Mouse (Mus musculus): ENCODE results near the gene Skap2. TPM values are rescaled to one million over a fixed set of nuclear protein-coding genes. Genes with fewer than 3 reads are reported as not detected.

The Skap2 gene
- polyA plus RNA-seq, 1 experiment from 2014 or later: 10.2 TPM

DNA sequence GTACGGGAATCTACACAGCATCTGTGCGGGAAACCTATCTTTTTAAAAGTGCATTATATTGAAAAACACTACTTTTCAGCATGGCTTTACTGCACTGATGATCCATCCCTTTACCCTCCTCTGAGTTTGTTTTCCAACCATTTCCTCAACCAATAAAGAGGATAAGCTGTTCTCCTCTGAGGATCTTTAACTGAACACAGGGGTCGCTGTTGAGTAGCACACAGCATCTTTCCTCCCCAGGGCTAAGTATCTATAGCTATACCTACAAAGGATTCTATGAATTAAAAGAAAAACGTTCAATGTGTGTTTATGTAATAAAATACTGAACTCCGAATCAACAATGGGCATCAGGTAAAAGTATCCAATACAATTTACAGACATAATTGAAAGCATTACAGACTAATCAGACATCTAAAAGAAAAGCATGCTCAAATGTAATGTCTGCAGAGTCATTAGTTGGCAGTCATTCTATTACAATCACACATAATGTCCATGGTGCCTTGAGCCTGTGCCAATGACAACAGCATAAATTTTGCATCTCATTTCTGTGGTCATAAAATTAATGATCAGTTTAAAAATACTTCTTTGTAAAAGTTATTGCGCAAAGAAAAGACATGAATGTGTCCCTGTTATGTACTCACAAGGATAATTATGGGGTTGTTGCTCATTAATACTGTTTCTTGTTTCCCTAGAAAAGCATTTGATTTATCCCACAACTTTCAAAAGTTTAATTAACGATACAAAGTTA, 13.8 kb downstream of the Skap2 start:
- H3K27ac ChIP-seq (replicated peaks): no peak overlapping the region
- no peaks in the 10 kb centered on the region for H3K9me3 ChIP-seq (replicated peaks)
- no peak overlapping the region for H3K4me3 ChIP-seq
- 56% methylated on average over 7 of the region's 7 CpGs for WGBS
- no peaks in the 10 kb centered on the region for H3K36me3 ChIP-seq
- DNase-seq (ENCODE audit: low spot score): no peak
- no peaks in the 10 kb centered on the region for H3K4me1 ChIP-seq
- peaks cover 66% of the 10 kb centered on the region for H3K27me3 ChIP-seq (ENCODE audit: low read depth, poor library complexity, severe bottlenecking)

DNA sequence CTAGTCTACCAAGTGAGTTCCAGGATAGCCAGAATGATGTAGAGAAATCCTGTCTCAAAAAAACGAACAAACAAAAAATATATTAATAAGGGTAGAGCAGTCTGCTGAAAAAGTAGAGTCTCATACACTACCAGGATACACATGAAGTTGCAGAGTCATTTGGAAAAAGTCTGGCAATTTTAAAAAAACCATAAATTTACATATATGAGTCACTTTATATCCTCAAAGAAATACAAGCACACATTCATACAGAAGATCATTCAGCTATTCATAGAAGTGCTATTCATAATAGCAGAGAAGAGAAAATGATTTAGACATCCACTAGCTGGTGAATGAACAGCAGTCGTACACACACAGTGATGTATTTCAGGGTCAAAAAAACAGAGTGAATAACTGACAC, 24.4 kb downstream of the Skap2 start:
- Histone ChIP-seq H3K4me3 (no peak overlapping the region), H3K4me1 (no peaks in the 10 kb centered on the region), H3K27ac (replicated peaks) (no peak overlapping the region), H3K36me3 (no peaks in the 10 kb centered on the region), H3K9me3 (replicated peaks) (no peaks in the 10 kb centered on the region), H3K27me3 (ENCODE audit: low read depth, poor library complexity, severe bottlenecking) (no peaks in the 10 kb centered on the region)
- no peak for DNase-seq (ENCODE audit: low spot score)
- 88% methylated on average over 2 of the region's 2 CpGs for WGBS

DNA sequence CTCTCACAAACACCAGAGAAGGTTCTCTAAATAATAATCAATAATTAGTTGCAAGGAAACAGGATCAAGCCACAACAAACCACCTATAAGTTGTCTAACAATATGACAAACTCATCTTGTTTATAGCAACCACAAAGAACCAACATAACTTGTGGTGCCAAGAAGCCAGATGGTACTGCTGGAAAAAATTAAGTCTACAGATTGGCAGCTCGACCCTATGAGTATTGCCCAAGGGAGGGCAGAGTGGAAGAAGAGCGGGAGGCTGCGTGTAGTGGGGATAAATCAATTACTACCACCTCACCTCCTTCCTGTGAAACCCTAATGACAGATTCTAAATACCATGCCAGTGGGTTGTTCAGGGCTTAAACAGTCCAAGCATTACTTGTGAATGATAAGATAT, 34.7 kb downstream of the Skap2 start:
- 87% methylated on average over 3 of the region's 3 CpGs for WGBS
- Histone ChIP-seq H3K27ac (replicated peaks) (no peak overlapping the region), H3K4me1 (peaks cover 5% of the 10 kb centered on the region; the same call in 1 of the 2 replicates), H3K36me3 (no peaks in the 10 kb centered on the region), H3K9me3 (replicated peaks) (no peaks in the 10 kb centered on the region), H3K27me3 (ENCODE audit: low read depth, poor library complexity, severe bottlenecking) (no peaks in the 10 kb centered on the region), H3K4me3 (no peak overlapping the region)
- no peak for DNase-seq (ENCODE audit: low spot score)

DNA sequence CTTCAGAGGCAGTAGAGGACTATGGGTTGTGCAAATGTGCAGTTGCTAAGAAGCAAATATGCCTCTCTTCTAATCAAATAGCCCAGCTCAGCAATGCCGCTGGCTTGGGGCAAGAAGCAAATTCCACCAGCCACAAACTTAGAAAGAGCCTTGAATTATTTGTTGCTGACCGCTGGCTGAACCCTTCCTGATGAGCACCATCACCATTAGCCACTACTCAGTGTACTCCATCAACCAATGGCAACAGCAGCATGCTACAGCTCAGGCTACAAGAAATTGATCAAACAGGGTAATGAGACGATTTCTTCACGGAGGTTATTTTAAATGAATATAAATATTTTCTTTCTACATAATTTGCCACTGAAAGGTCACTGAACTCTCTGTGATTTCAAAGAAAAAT, 36.6 kb downstream of the Skap2 start:
- Histone ChIP-seq H3K27me3 (ENCODE audit: low read depth, poor library complexity, severe bottlenecking) (no peaks in the 10 kb centered on the region), H3K4me3 (no peak overlapping the region), H3K36me3 (no peaks in the 10 kb centered on the region), H3K9me3 (replicated peaks) (no peaks in the 10 kb centered on the region), H3K4me1 (peaks cover 5% of the 10 kb centered on the region; the same call in 1 of the 2 replicates), H3K27ac (replicated peaks) (no peak overlapping the region)
- no peak for DNase-seq (ENCODE audit: low spot score)
- WGBS: 75% methylated on average over 4 of the region's 4 CpGs

DNA sequence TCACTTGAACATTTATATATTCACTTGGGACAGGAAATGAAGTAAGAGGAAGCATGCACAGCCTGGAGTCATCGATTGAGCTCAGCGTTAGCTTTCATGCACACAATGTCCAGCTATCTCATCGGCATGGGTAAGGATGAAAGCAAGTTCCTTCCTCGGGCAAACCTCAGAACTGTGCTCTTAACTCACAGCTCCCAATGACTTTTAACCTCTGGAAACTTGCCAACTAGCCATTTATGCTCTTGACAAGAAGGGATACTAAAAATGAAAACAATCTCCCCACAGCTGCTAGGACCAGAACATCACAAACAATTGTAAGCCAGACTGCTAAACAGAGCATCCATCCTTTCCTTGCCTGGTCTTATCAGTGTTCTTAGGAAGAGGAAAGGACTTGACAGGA, 53.4 kb downstream of the Skap2 start:
- WGBS: 86% methylated on average over 4 of the region's 4 CpGs
- DNase-seq (ENCODE audit: low spot score): no peak

DNA sequence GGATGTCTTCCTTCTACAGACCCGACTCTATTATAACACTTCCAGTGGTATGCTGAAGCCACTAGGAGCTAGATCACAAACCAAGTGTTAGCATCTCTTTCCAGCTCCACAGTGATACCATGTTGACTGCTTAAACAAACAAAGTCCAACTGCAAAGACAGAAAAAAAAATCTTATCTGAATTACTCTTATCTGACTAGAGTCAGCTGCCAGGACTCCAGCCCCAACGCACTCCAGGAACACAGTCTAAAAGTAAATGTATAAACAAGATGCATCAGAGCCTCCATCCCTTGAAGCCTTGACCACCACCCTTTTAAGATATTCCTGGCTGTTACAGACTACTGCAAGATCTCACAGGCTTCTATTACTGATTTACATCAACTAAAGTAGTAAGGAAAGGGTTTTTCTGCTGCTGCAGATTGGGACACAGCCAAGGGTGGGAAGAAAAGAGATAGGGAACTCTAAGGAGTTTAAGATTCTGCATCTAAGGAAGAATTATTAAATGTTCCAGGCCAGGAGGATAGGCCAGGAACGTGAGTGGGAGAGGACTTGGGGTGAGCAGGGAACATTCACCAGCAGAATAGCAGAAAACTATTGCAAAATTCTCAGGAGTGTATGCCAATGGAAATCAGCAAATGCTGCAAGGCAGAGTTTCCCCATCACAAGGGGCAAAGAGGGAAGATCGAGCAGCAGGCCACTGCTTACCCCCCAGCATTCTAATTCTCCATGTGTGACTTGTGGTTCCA, 56.1 kb downstream of the Skap2 start:
- Histone ChIP-seq H3K4me1 (no peaks in the 10 kb centered on the region), H3K4me3 (no peak overlapping the region), H3K27me3 (ENCODE audit: low read depth, poor library complexity, severe bottlenecking) (peaks cover 18% of the 10 kb centered on the region), H3K9me3 (replicated peaks) (no peaks in the 10 kb centered on the region), H3K27ac (replicated peaks) (no peak overlapping the region), H3K36me3 (no peaks in the 10 kb centered on the region)
- WGBS: 87% methylated on average over 4 of the region's 4 CpGs
- no peak for DNase-seq (ENCODE audit: low spot score)

More for the DNA sequence above, 53.4 kb downstream of the Skap2 start:
- Histone ChIP-seq H3K4me1 (no peaks in the 10 kb centered on the region), H3K27me3 (ENCODE audit: low read depth, poor library complexity, severe bottlenecking) (peaks cover 18% of the 10 kb centered on the region), H3K36me3 (no peaks in the 10 kb centered on the region), H3K27ac (replicated peaks) (no peak overlapping the region), H3K4me3 (no peak overlapping the region), H3K9me3 (replicated peaks) (no peaks in the 10 kb centered on the region)

DNA sequence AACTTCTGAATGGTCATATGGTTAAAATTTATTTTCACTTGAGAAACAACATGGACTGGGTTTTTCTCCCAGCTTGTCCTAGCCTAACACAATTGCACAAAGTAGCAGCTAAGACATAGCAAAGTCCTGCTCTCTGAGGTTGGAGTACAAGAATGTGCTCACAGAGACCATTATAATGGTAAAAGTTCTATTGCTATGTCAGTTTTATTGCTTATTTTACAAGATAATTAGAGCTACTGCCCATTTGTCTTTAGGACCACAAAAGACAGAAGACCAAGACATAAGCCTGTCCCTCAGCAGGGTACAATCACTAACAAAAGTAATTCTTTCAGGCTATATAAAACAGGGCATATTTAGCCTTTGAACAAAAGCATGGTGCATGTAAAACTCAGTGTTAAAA, 64.7 kb downstream of the Skap2 start:
- Histone ChIP-seq H3K9me3 (replicated peaks) (no peaks in the 10 kb centered on the region), H3K4me1 (no peaks in the 10 kb centered on the region), H3K36me3 (no peaks in the 10 kb centered on the region), H3K4me3 (no peak overlapping the region), H3K27me3 (ENCODE audit: low read depth, poor library complexity, severe bottlenecking) (peaks cover 44% of the 10 kb centered on the region), H3K27ac (replicated peaks) (no peak overlapping the region)
- no peak for DNase-seq (ENCODE audit: low spot score)

DNA sequence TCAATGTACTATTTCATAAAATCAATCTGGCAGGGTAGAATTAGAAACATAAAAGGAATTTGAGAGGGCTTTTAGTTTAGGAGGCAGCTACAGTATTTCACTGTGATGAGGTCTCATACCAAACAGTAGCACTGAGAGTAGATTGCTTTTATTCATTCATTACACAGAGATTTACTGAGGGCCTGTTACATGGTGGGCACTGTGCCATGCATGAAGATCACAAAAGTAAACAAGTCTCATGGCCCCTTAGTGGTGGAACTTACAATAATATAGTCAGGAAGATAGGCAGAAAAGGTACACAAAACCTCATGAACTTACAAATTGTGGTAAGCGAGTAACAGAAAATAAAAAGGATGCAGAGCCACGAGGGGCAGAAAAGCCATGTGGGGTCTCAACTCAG, 67.4 kb downstream of the Skap2 start:
- Histone ChIP-seq H3K4me1 (no peaks in the 10 kb centered on the region), H3K36me3 (no peaks in the 10 kb centered on the region), H3K27me3 (ENCODE audit: low read depth, poor library complexity, severe bottlenecking) (peaks cover 71% of the 10 kb centered on the region), H3K9me3 (replicated peaks) (no peaks in the 10 kb centered on the region), H3K4me3 (no peak overlapping the region), H3K27ac (replicated peaks) (no peak overlapping the region)
- WGBS: 92% methylated on average over 2 of the region's 2 CpGs
- DNase-seq (ENCODE audit: low spot score): no peak

DNA sequence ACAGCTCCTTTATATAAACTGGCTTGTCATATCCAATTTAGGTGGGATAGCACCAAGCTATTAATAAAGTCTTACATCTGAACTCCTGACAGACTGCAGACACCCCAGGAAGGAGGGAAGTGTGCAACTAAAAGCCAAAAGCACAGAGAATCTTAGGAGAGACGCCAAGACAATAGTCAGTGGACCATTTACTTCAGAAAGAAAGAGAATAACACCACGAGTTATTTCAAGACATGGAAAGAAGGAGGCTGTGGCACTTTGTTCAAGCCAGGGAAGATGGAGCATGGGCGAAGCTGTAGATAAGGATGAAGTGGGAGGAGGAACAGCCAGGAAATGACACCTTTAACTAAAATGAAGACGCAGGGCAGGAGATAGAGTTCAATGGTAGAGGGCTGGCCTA, 78.4 kb downstream of the Skap2 start:
- H3K9me3 ChIP-seq (replicated peaks): 0 out of 2 replicates have a peak, but pooled peaks cover 2% of the 10 kb centered on the region
- 75% methylated on average over 4 of the region's 4 CpGs for WGBS
- no peak overlapping the region for H3K4me3 ChIP-seq
- no peak overlapping the region for H3K27ac ChIP-seq (replicated peaks)
- H3K36me3 ChIP-seq: no peaks in the 10 kb centered on the region
- H3K4me1 ChIP-seq: no peaks in the 10 kb centered on the region
- H3K27me3 ChIP-seq (ENCODE audit: low read depth, poor library complexity, severe bottlenecking): peaks cover 100% of the 10 kb centered on the region
- DNase-seq (ENCODE audit: low spot score): no peak

DNA sequence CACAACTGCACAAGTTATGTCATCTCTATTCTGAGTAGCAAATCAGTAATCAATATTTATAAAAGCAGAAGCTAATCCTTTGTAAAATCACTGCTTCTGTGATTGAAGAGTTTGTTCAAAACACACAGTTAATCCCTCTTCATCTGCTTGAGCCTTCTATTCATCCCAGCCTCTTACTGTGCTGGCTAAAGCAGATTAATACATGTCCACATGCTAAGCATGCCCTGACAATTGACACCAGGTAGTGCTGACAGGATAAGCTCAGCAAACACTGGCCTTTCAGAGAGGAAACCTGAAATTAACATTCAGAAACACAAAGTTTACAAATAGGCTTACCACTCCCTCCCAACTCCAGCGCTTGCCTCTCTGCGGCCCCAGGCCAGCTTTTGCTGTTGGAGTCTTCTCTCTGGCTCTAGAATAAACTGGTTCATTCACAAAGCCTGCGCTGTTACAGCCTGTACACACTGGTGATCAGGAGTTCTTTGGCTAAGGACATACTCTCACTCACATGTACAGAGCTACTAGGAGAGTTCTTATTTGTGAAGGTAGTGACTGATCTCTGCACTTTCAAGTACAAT, 79.2 kb downstream of the Skap2 start:
- Histone ChIP-seq H3K4me3 (no peak overlapping the region), H3K36me3 (no peaks in the 10 kb centered on the region), H3K4me1 (no peaks in the 10 kb centered on the region), H3K9me3 (replicated peaks) (0 out of 2 replicates have a peak, but pooled peaks cover 2% of the 10 kb centered on the region), H3K27me3 (ENCODE audit: low read depth, poor library complexity, severe bottlenecking) (peaks cover 100% of the 10 kb centered on the region), H3K27ac (replicated peaks) (no peak overlapping the region)
- peak; percentile 44 for DNase-seq (ENCODE audit: low spot score)
- WGBS: 28% methylated on average over 3 of the region's 3 CpGs

DNA sequence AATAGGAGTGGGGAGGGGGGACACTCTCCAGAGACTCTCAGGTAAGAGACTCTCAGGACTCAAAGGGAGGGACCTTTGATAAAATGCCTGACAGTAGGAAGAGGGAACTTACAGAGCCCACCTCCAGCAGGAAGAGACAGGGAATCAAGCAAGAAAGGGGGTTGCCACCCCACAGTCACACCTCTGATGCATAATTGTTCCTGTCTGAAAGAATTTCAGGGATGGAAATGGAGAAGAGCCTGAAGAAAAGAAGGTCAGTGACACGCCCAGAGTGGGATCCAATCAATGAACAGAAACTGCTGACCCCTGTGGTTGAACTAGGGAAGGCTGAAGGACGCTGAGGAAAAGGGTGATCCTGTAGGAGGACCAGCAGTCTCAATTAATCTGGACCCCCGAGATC, 85.2 kb downstream of the Skap2 start:
- DNase-seq (ENCODE audit: low spot score): no peak
- 57% methylated on average over 3 of the region's 3 CpGs for WGBS
- H3K27me3 ChIP-seq (ENCODE audit: low read depth, poor library complexity, severe bottlenecking): peaks cover 100% of the 10 kb centered on the region

DNA sequence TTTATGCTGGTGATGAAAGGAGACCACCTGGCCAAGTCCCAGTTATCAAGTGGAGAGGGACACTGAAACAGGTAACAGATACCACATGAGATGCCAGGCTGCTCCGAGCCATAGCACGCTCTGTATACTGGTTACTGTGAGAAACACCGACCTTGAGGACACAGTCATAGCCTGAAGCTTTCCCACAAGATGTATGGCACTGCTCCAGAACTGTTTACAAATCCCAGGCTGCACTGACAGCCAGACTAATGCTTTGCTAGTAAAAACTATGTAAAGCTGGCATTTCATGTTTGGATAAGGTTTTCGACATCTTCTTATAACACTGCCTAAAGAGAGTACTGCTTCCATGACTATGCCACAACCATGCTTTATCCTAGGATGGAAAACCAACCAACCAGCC, 90.5 kb downstream of the Skap2 start:
- DNase-seq (ENCODE audit: low spot score): no peak
- Histone ChIP-seq H3K27me3 (ENCODE audit: low read depth, poor library complexity, severe bottlenecking) (peaks cover 98% of the 10 kb centered on the region), H3K27ac (replicated peaks) (no peak overlapping the region), H3K4me3 (no peak overlapping the region), H3K36me3 (no peaks in the 10 kb centered on the region), H3K4me1 (no peaks in the 10 kb centered on the region), H3K9me3 (replicated peaks) (no peaks in the 10 kb centered on the region)
- 90% methylated on average over 4 of the region's 4 CpGs for WGBS

More for the DNA sequence above, 85.2 kb downstream of the Skap2 start:
- Histone ChIP-seq H3K4me3 (no peak overlapping the region), H3K27ac (replicated peaks) (no peak overlapping the region), H3K4me1 (no peaks in the 10 kb centered on the region), H3K36me3 (no peaks in the 10 kb centered on the region), H3K9me3 (replicated peaks) (no peaks in the 10 kb centered on the region)

DNA sequence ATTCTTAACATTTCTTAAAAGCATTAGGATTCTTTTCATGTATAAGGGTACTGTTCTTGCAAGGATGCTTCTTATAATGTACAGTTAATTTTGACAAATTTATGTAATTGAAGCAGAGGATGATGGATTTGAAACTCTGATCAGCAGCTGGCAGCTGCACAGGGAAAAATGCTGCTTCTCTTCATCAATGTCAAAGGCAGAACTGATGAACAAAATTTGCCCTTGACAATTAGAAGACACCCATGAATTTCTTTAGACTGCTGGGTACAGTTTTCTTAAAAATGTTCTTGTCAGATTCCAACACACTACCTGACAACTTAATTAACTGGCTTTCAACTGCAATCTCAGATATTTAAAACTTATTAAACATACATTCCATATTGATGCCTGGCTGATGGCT, 103.9 kb downstream of the Skap2 start:
- no peak for DNase-seq (ENCODE audit: low spot score)
- Histone ChIP-seq H3K4me1 (no peaks in the 10 kb centered on the region), H3K27ac (replicated peaks) (no peak overlapping the region), H3K27me3 (ENCODE audit: low read depth, poor library complexity, severe bottlenecking) (peaks cover 13% of the 10 kb centered on the region; the same call in 1 of the 2 replicates), H3K9me3 (replicated peaks) (no peaks in the 10 kb centered on the region), H3K4me3 (no peak overlapping the region), H3K36me3 (no peaks in the 10 kb centered on the region)
